Mouse (Mus musculus): ENCODE results near the gene Epb41l1. TPM values are rescaled to one million over a fixed set of nuclear protein-coding genes. Genes with fewer than 3 reads are reported as not detected.

Gene Epb41l1
- polyA plus RNA-seq, 1 experiment, result 38.1 TPM

GRCm38 (mm10) chr2:156470938-156471337, 50.2 kb downstream of the Epb41l1 start:
- H3K27ac ChIP-seq (ENCODE audit: insufficient read depth, low read depth, low read length), result no peak overlapping the region
- 89% methylated on average over 7 of the region's 7 CpGs for WGBS
- TF ChIP-seq CTCF (conservative IDR thresholded peaks at IDR 0.05; ENCODE audit: insufficient read depth, insufficient read length, low read depth, low read length) (no peak), POLR2A (IDR thresholded peaks at IDR 0.05; ENCODE audit: low read depth, low read length) (no peak)
- H3K4me3 ChIP-seq (ENCODE audit: insufficient read depth, low read depth, low read length), result no peak overlapping the region
- H3K27me3 ChIP-seq (replicated peaks; ENCODE audit: control insufficient read depth, insufficient read depth, low read length), result no peaks in the 10 kb centered on the region
- no peaks in the 10 kb centered on the region for H3K36me3 ChIP-seq (ENCODE audit: control insufficient read depth, insufficient read depth, low read length)
- no peak for DNase-seq
- peaks cover 9% of the 10 kb centered on the region; the same call in 1 of the 2 replicates for H3K4me1 ChIP-seq (ENCODE audit: control insufficient read depth, insufficient read depth, low read length)

GRCm38 (mm10) chr2:156472336-156472735, 51.6 kb downstream of the Epb41l1 start:
- no peak overlapping the region for H3K4me3 ChIP-seq (ENCODE audit: insufficient read depth, low read depth, low read length)
- H3K4me1 ChIP-seq (ENCODE audit: control insufficient read depth, insufficient read depth, low read length), result peaks cover 9% of the 10 kb centered on the region; the same call in 1 of the 2 replicates
- TF ChIP-seq POLR2A (IDR thresholded peaks at IDR 0.05; ENCODE audit: low read depth, low read length) (no peak), CTCF (conservative IDR thresholded peaks at IDR 0.05; ENCODE audit: insufficient read depth, insufficient read length, low read depth, low read length) (no peak)
- whole genome bisulfite sequencing, result 93% methylated on average over 8 of the region's 8 CpGs
- DNase-seq, result no peak
- no peaks in the 10 kb centered on the region for H3K36me3 ChIP-seq (ENCODE audit: control insufficient read depth, insufficient read depth, low read length)
- H3K27ac ChIP-seq (ENCODE audit: insufficient read depth, low read depth, low read length), result no peak overlapping the region
- H3K27me3 ChIP-seq (replicated peaks; ENCODE audit: control insufficient read depth, insufficient read depth, low read length), result no peaks in the 10 kb centered on the region

GRCm38 (mm10) chr2:156473696-156474095, 53.0 kb downstream of the Epb41l1 start:
- Histone ChIP-seq H3K27me3 (replicated peaks; ENCODE audit: control insufficient read depth, insufficient read depth, low read length) (no peaks in the 10 kb centered on the region), H3K4me1 (ENCODE audit: control insufficient read depth, insufficient read depth, low read length) (peaks cover 9% of the 10 kb centered on the region; the same call in 1 of the 2 replicates), H3K36me3 (ENCODE audit: control insufficient read depth, insufficient read depth, low read length) (no peaks in the 10 kb centered on the region), H3K27ac (ENCODE audit: insufficient read depth, low read depth, low read length) (no peak overlapping the region), H3K4me3 (ENCODE audit: insufficient read depth, low read depth, low read length) (no peak overlapping the region)
- 59% methylated on average over 8 of the region's 8 CpGs for WGBS
- no peak for DNase-seq
- TF ChIP-seq CTCF (conservative IDR thresholded peaks at IDR 0.05; ENCODE audit: insufficient read depth, insufficient read length, low read depth, low read length) (no peak), POLR2A (IDR thresholded peaks at IDR 0.05; ENCODE audit: low read depth, low read length) (no peak)

GRCm38 (mm10) chr2:156474111-156474510, 53.4 kb downstream of the Epb41l1 start:
- no peak for TF ChIP-seq CTCF (conservative IDR thresholded peaks at IDR 0.05; ENCODE audit: insufficient read depth, insufficient read length, low read depth, low read length)
- TF ChIP-seq POLR2A (IDR thresholded peaks at IDR 0.05; ENCODE audit: low read depth, low read length), result no peak
- no peaks in the 10 kb centered on the region for H3K27me3 ChIP-seq (replicated peaks; ENCODE audit: control insufficient read depth, insufficient read depth, low read length)
- peaks cover 9% of the 10 kb centered on the region; the same call in 1 of the 2 replicates for H3K4me1 ChIP-seq (ENCODE audit: control insufficient read depth, insufficient read depth, low read length)
- H3K36me3 ChIP-seq (ENCODE audit: control insufficient read depth, insufficient read depth, low read length), result no peaks in the 10 kb centered on the region
- DNase-seq, result no peak
- WGBS, result 42% methylated on average over 3 of the region's 3 CpGs
- H3K4me3 ChIP-seq (ENCODE audit: insufficient read depth, low read depth, low read length), result no peak overlapping the region
- no peak overlapping the region for H3K27ac ChIP-seq (ENCODE audit: insufficient read depth, low read depth, low read length)

- H3K4me3 ChIP-seq (ENCODE audit: insufficient read depth, low read depth, low read length), result peak overlapping the region; percentile 60
- peak overlapping the region; percentile 19 for H3K27ac ChIP-seq (ENCODE audit: insufficient read depth, low read depth, low read length)
- no peaks in the 10 kb centered on the region for H3K27me3 ChIP-seq (replicated peaks; ENCODE audit: control insufficient read depth, insufficient read depth, low read length)
- DNase-seq, result peak; percentile 78
- no peaks in the 10 kb centered on the region for H3K36me3 ChIP-seq (ENCODE audit: control insufficient read depth, insufficient read depth, low read length)
- no peak for TF ChIP-seq POLR2A (IDR thresholded peaks at IDR 0.05; ENCODE audit: low read depth, low read length)
- TF ChIP-seq CTCF (conservative IDR thresholded peaks at IDR 0.05; ENCODE audit: insufficient read depth, insufficient read length, low read depth, low read length), result no peak
- H3K4me1 ChIP-seq (ENCODE audit: control insufficient read depth, insufficient read depth, low read length), result peaks cover 9% of the 10 kb centered on the region; the same call in 1 of the 2 replicates
- WGBS, result 15% methylated on average over 12 of the region's 12 CpGs
Observed at GRCm38 (mm10) chr2:156474891-156475284, 54.2 kb downstream of the Epb41l1 start.

- peak overlapping the region; percentile 60 for H3K4me3 ChIP-seq (ENCODE audit: insufficient read depth, low read depth, low read length)
- no peak for TF ChIP-seq POLR2A (IDR thresholded peaks at IDR 0.05; ENCODE audit: low read depth, low read length)
- no peak for TF ChIP-seq CTCF (conservative IDR thresholded peaks at IDR 0.05; ENCODE audit: insufficient read depth, insufficient read length, low read depth, low read length)
- H3K4me1 ChIP-seq (ENCODE audit: control insufficient read depth, insufficient read depth, low read length), result peaks cover 9% of the 10 kb centered on the region; the same call in 1 of the 2 replicates
- H3K36me3 ChIP-seq (ENCODE audit: control insufficient read depth, insufficient read depth, low read length), result no peaks in the 10 kb centered on the region
- 3% methylated on average over 80 of the region's 80 CpGs for WGBS
- peak overlapping the region; percentile 19 for H3K27ac ChIP-seq (ENCODE audit: insufficient read depth, low read depth, low read length)
- DNase-seq, result peak; percentile 73
- H3K27me3 ChIP-seq (replicated peaks; ENCODE audit: control insufficient read depth, insufficient read depth, low read length), result no peaks in the 10 kb centered on the region
Observed at GRCm38 (mm10) chr2:156475285-156476110, 54.8 kb downstream of the Epb41l1 start.

GRCm38 (mm10) chr2:156476111-156476747, 55.5 kb downstream of the Epb41l1 start:
- Histone ChIP-seq H3K4me3 (ENCODE audit: insufficient read depth, low read depth, low read length) (peak overlapping the region; percentile 60), H3K4me1 (ENCODE audit: control insufficient read depth, insufficient read depth, low read length) (peaks cover 9% of the 10 kb centered on the region; the same call in 1 of the 2 replicates), H3K27ac (ENCODE audit: insufficient read depth, low read depth, low read length) (no peak overlapping the region), H3K36me3 (ENCODE audit: control insufficient read depth, insufficient read depth, low read length) (no peaks in the 10 kb centered on the region), H3K27me3 (replicated peaks; ENCODE audit: control insufficient read depth, insufficient read depth, low read length) (no peaks in the 10 kb centered on the region)
- 47% methylated on average over 8 of the region's 8 CpGs for WGBS
- DNase-seq, result no peak
- TF ChIP-seq POLR2A (IDR thresholded peaks at IDR 0.05; ENCODE audit: low read depth, low read length) (no peak), CTCF (conservative IDR thresholded peaks at IDR 0.05; ENCODE audit: insufficient read depth, insufficient read length, low read depth, low read length) (no peak)
